Mouse (Mus musculus): ENCODE measurements around the gene Supt16. TPM values are rescaled to one million over a fixed set of nuclear protein-coding genes. Genes with fewer than 3 reads are reported as not detected.

Gene Supt16
- polyA plus RNA-seq, 1 experiment from 2014 or later = 52.1 TPM

DNA sequence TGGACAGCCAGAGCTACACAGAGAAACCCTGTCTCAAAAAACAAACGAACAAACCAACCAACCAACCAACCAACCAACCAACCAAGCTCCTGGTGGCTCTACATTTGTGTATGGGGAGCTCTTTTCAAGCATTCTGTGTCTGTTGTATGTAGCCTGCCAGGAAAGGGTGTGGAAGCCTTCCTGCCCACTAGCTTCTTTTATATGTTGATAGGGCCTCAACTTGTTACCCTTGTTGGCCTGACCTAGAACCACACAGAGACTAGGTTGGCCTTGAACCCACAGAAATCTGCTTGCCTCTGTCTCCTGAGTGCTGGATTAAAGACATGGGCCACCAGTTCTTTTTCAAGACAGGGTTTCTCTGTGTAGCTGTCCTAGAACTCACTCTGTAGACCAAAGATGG is 83.1 kb downstream of the Supt16 start:
- H3K36me3 ChIP-seq (ENCODE audit: control insufficient read depth, insufficient read depth, low read length) = no peaks in the 10 kb centered on the region
- ATAC-seq (replicated peaks; ENCODE audit: low FRiP score) (no peak), DNase-seq (ENCODE audit: low spot score) (no peak)
- no peak overlapping the region for H3K4me3 ChIP-seq (ENCODE audit: low read depth, low read length)
- no peaks in the 10 kb centered on the region for H3K27me3 ChIP-seq (replicated peaks; ENCODE audit: control insufficient read depth, insufficient read depth, low read length)
- no peak overlapping the region for H3K4me2 ChIP-seq
- H3K27ac ChIP-seq (ENCODE audit: low read depth, low read length) = no peak overlapping the region
- peaks cover 7% of the 10 kb centered on the region; the same call in 1 of the 2 replicates for H3K4me1 ChIP-seq (replicated peaks; ENCODE audit: control insufficient read depth, insufficient read depth, low read length)
- no peak overlapping the region for H3K9ac ChIP-seq (ENCODE audit: low read depth, low read length)
- no peaks in the 10 kb centered on the region for H3K9me3 ChIP-seq (ENCODE audit: control insufficient read depth, low read length)
- 65% methylated on average over 1 of the region's 1 CpGs for WGBS

Other genes starting within 250 kb of the Supt16 start
- gene Arhgef40, start 212.7 kb downstream of the Supt16 start, polyA plus RNA-seq (2014; fragmentation: Nextera tagmentation; extraction: Ambion mirVana) = 50.7 and 61.8 TPM in 2 replicates
- gene Tmem253, start 181.8 kb downstream of the Supt16 start, polyA plus RNA-seq (2014; fragmentation: Nextera tagmentation; extraction: Ambion mirVana) = 0.85 TPM in 1 of 2 replicates, not detected in the other
- 19.8 and 21.9 TPM in 2 replicates for gene Zfp219, start 176.7 kb downstream of the Supt16 start, polyA plus RNA-seq (2014; fragmentation: Nextera tagmentation; extraction: Ambion mirVana)
- gene Olfr221, start 155.0 kb downstream of the Supt16 start, polyA plus RNA-seq (2014; fragmentation: Nextera tagmentation; extraction: Ambion mirVana) = not detected in 2 replicates
- gene Hnrnpc, start 93.4 kb downstream of the Supt16 start, polyA plus RNA-seq (2014; fragmentation: Nextera tagmentation; extraction: Ambion mirVana) = 698 and 737 TPM in 2 replicates
- 103 and 111 TPM in 2 replicates for gene Rpgrip1, start 86.7 kb downstream of the Supt16 start, polyA plus RNA-seq (2014; fragmentation: Nextera tagmentation; extraction: Ambion mirVana)
- 34.5 and 38.0 TPM in 2 replicates for gene Chd8, start 60.4 kb upstream of the Supt16 start, polyA plus RNA-seq (2014; fragmentation: Nextera tagmentation; extraction: Ambion mirVana)
- gene Tox4, start 81.7 kb upstream of the Supt16 start, polyA plus RNA-seq (2014; fragmentation: Nextera tagmentation; extraction: Ambion mirVana) = 35.7 and 44.6 TPM in 2 replicates
- gene Rab2b, start 82.1 kb upstream of the Supt16 start, polyA plus RNA-seq (2014; fragmentation: Nextera tagmentation; extraction: Ambion mirVana) = 9.8 and 10.6 TPM in 2 replicates
- gene Mettl3, start 107.7 kb upstream of the Supt16 start, polyA plus RNA-seq (2014; fragmentation: Nextera tagmentation; extraction: Ambion mirVana) = 44.7 and 52.2 TPM in 2 replicates
- 9.8 and 11.6 TPM in 2 replicates for gene Sall2, start 131.3 kb upstream of the Supt16 start, polyA plus RNA-seq (2014; fragmentation: Nextera tagmentation; extraction: Ambion mirVana)
- gene Olfr1513, start 159.0 kb upstream of the Supt16 start, polyA plus RNA-seq (2014; fragmentation: Nextera tagmentation; extraction: Ambion mirVana) = not detected in 2 replicates
- not detected in 2 replicates for gene Olfr1512, start 181.8 kb upstream of the Supt16 start, polyA plus RNA-seq (2014; fragmentation: Nextera tagmentation; extraction: Ambion mirVana)
- not detected in 2 replicates for gene Olfr1511, start 200.0 kb upstream of the Supt16 start, polyA plus RNA-seq (2014; fragmentation: Nextera tagmentation; extraction: Ambion mirVana)
- not detected in 2 replicates for gene Olfr1510, start 217.0 kb upstream of the Supt16 start, polyA plus RNA-seq (2014; fragmentation: Nextera tagmentation; extraction: Ambion mirVana)
- not detected in 2 replicates for gene Olfr1509, start 245.6 kb upstream of the Supt16 start, polyA plus RNA-seq (2014; fragmentation: Nextera tagmentation; extraction: Ambion mirVana)